Mouse (Mus musculus) lung, postnatal 10 days (tissue): ENCODE measurements around the gene Arid3a.
A peak's percentile ranks its signal among the peaks of the same experiment; 100 is the strongest.

Experiments used
- DNase-seq: peaks from one replicate; pipeline ENCODE4 v3.0.0; 2021

The Arid3a gene

DNA sequence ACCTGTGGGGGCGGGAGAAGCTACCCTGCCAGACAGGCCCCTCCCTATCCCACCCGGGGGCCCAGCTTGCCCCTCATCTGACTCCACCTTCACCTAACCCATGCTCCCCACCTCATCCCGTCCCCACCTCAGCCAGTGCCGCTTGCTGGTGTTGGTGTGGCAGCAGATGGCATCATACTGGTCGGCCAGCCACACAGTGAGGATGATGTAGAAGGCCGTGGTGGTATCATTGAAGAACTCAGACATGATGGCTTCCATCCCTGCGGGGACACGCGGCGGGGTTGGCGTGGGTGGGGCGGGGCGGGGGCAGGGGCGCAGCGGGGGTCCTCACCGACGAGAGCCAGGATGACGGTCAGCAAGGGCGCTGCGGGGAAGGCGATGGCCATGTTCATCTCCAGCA is 51.2 kb downstream of the Arid3a start:
- no peak for DNase-seq

DNA sequence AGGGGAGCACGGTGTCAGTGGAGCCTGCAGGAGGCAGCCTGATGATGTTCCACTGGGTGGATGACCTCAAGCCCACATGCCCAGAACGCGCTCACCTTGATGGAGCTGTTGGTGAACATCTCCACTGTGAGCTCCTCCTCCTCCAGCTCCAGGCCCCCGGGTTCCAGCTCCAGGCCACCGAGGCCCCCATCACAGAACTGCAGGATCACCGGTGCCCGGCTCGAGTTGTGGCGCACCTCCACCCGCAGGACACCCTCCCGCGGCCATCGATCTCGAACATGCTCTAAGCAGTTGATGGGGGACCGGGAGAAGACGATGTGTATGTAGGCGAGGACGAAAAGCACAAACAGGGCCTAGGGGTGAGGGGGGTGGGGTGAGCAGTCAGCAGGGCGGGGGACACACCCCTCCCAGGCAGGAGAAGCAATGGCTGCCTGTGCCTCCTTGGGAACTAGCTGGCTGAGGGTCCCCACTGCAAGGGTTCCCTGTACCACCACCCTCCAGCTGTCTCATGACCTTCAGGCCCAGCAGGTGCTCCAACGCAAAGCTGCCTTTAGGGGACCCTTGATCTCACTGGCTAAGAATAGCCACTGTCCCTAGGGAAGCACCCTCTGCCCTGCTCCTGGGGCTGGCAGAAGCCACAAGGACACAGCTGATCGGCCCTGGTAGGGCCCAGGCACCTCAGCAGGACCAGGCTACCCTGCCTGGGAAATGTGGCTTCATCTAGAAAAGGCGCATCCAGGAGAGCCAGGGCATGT is 52.7 kb downstream of the Arid3a start:
- DNase-seq: no peak

DNA sequence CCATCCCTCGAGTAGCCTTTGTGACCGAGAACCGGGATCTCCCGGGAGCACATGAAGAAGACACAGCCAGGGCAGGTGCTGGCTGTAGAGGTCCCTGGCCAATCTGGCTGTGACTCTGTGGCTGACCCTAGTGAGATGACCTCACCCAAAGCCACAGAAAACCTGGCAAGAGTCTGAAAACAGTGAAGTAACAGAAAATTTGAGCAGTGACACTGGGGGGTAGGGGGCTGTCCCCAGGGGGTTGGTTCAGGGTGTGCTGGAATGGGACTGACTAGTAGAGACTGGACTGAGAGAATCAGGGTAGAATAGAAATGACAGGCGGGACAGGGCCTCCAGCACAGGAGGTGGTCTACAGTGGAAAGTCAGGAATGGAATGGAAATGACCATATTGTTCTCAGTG is 56.4 kb downstream of the Arid3a start:
- no peak for DNase-seq

DNA sequence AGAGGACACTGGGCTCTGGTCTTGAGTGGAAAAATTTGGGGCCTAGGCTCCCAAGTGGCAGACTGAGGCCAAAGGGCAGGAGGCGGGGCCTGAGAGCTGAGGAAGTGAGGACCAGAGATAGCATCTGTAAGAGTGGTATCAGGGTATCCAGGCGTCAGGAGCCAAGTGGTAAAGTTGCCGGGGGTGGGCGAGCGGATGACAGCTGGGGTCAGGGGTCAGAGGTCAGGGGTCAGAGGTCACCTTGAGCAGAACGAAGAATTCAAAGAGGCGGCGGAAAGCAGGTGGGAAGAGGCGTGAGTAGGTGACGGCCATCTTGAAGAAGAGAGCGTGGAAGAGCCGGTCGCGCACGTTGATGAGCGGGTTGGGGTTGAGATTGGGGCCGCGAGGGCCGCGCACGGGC is 56.8 kb downstream of the Arid3a start:
- peak; percentile 76 for DNase-seq

DNA sequence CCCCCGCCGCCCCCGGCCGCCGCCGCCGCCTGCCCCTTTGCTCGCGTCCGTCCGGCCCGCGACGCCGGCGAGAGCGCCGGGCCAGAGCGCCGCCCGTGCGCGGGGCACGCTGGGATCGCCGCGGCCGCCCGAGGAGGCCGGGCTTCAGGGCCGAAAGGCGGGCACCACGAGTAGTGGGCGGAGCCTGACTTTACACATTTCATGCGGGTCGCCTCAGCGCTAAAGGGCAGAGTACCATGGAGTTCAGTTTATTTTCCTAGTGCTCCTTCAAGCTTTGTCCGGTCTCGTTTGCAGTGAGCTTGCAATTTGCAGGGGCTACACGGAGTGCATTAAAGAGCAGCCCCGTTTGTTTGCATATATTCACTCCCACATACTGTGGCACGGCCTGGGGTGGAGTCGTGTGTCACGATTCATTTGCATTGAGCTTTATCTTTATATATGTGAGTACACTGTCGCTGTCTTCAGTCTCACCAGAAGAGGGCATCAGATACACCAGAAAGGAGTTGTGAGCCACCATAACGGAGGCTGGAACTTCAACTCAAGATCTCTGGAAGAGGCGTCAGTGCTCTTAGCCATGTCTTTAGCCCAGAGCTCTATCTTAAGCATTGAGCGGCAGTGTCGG is 57.5 kb downstream of the Arid3a start, which contains the start of gene Tmem259:
Gene Tmem259 (minus strand): TSS at position 136 of the 622 bp plus-strand sequence.
- DNase-seq: peak; percentile 94

DNA sequence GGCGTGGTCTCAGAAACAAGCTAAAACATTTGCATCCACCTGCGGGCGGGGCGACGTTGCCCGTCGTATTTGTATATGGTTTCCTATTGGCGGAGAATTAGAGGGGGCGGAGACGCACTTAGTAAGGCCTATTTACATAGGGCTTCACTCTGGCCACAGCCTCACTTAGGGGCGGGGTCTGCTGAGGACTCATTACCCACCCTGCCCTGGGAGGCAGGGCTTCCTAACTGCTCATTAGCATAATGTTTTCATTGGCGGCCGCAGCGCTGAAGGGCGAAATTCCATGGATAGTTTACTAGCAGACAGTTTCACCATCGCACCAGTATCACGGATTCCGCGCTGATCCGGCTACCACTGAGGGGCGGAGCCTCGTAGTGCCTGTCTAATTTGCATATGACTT is 58.0 kb downstream of the Arid3a start:
- peak; percentile 99 for DNase-seq

DNA sequence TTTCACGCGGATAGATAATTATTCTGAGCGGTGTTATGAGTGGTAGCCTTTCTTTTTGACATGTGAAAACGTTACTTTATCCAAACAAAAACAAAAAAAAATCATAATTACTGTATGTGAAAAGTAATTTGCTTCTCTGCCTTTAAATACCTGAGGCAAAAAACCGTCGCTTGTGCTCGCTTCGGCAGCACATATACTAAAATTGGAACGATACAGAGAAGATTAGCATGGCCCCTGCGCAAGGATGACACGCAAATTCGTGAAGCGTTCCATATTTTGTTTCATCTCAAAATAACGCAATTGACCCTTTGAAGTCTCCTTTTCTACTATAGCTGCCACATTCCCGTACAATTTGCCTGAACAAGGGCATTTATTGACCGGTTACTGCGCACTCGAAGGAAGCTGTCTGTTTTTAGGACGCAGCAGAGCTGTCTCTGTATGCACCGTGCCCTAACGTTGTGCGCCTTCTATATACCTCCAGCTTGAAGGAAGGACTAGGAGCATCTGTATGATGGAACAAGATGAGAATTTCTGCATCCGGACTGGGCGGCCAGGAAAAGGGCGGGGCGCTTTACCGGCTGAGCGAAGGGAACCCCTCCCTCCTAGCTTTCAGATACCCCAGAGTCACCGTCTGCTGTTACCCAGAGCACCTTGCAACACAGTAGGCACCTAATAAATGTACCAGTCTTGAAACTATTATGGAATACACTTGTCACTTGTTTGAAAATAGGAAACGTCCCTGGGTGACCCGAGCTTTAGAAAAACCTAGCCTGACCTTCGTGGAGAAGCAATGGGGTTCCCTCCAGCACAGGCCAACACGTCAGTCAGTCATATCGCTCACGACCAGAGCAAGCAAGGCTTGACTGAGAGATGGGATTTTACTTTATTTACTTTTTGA is 58.7 kb downstream of the Arid3a start:
- peak; percentile 81 for DNase-seq

DNA sequence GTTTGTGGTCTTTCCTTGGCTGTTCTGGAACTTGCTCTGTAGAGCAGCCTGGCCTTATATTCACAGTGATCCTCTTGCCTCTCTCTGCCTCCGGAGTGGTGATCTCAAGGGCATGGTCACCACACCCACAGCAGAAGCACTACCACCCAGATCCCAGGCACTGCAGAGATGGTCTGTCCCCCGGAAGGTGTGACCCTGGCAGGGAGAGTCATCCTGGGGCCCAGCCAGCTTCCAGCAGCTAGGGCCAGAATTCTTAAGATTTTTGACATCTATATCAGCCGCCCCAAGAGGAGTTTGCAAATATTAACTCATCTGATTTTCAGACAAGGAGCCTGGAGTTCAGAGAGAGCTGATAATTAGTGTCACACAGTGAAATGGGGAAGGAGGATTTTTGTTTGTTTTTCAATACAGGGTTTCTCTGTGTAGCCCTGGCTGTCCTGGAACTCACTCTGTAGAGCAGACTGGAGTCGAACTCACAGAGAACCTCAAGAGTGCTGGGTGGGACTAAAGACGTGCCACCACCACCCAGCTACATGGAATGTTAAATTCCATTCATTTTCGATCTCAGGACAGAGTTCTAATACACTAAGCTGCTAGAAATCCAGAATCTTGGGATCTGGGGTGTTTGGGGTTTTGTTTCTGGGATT is 59.5 kb downstream of the Arid3a start:
- DNase-seq: peak; percentile 80

DNA sequence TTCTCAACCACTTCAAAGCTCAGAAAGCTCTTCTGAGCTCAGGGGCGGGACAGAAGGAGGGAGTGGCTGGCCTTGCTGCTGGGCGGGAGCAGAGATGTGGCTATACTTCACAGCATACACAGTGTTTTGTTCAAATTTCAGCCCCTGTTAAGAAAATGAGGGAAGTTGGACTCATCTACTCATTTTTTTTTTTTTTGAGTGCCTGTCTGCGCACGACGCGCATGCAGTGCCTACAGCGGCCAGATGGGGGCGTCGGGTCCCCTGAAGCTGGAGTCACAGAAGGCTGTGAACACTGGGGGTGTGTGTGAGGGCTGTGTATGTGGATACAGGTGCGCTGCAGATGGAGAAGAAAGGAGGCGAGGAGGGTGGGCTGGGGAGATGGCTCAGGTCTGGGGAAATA is 60.1 kb downstream of the Arid3a start:
- DNase-seq: peak; percentile 95

DNA sequence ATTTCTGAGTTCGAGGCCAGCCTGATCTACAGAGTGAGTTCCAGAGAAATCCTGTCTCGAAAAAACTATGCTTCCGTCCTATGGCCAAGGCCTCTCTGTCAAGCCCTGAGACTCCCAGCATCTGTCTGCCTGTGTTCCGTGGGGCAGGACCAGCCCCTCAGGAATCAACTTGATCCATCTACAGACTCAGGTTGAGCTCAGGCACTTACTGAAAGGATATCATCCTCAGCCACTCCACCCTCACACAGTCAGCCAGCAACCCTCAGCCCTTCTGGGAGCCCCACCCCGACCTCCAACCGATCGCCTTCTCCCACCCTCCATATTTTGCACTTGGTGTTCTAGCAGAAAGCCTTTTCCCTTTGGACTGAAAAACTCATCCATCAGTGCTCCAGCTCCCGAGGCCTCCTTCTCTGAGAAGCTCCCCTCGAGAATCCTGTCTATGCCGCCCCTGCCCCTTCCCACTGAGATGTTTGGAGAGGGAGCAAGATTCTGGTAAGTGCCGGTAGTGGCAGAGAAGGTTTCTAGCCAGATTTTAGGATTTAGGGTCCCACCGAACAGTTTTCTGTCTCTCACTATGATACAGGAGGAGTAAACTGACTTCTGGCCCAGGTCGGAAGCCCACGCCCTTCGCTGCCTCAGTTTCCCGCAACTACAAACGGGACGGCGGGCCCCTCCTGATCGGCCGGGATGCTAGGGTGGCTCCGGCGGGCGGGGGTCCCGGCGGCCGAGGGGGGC is 61.1 kb downstream of the Arid3a start:
- no peak for DNase-seq

DNA sequence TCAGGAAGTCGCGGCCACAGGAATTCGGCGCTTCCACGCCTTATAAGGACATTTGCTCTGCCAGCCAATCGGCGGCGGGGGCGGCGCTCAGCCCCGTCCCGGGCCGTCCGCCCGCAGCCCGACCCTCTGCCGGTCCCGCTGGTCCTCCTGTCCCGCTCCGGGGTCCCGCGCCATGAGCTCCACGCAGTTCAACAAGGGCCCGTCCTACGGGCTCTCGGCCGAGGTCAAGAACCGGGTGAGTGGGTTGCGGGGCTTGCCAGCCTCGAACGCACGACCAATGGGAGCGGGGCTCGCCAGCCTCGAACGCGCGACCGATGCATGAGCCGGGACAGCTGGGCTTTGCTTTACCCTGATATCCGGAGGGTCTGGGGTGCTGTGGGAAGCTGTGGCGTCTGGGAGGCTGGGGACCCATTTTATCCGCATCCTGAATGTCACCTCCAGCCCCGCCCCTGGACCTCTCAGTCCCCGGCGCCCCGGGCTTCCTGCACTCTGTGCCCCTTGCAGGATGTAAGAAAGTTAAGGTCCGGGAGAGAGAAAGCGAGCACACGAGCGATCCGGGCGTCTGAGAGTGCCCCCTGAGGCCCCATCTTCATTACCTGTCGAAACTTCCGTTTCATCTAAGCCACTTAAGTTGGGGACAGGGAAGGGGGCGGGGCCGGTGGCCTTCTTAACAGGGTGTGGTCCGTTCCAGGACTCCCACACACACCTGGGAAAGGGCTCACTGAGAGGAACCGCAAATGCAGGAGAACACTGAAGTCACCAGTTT is 61.8 kb downstream of the Arid3a start, which contains the start of gene Cnn2:
Gene Cnn2 (plus strand): TSS at position 79 of the 766 bp plus-strand sequence.
- peak; percentile 84 for DNase-seq

DNA sequence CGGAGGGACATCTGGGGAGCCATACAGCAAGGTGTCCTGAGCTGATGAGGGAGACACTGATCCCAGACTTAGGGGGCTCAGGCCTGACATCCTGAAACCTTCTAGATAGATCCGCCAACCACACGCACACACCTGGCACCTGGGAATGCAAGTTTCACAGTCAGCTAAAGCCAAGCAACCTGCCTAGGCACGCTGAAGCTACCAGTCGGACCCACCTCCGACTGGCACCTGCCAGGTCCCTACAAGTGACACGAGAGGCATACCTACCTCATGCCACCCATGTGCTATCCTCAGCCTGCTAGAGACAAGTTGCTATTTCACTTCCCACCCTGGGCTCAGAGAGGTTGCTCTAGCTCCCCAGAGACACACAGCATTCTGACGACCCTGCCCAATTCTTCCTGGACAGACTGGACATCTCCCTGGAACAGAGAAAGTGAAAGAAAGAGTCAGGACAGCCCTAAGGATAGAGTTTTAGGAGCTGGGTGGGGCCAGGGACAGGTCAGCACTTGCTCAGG is 62.5 kb downstream of the Arid3a start:
- no peak for DNase-seq

DNA sequence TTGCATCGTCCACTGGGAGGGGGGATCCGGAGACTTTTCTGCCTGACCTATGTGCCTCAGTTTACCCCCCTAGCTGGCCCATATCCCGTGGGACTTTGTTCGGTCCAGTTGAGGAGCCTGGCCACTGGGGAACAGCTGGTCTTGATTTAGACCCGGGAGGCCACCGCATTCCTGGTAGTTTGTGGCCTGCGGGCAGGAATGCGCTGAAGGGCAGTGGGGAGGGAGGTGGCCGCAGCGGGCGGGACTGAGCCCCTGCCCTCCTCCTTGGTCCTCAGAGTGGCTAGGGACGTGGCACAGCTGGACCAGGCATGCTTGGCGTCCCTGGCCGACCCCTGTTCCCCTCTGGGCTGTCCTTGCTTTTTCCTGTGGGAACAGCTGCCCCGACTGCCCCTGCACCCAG is 63.0 kb downstream of the Arid3a start:
- peak; percentile 88 for DNase-seq

DNA sequence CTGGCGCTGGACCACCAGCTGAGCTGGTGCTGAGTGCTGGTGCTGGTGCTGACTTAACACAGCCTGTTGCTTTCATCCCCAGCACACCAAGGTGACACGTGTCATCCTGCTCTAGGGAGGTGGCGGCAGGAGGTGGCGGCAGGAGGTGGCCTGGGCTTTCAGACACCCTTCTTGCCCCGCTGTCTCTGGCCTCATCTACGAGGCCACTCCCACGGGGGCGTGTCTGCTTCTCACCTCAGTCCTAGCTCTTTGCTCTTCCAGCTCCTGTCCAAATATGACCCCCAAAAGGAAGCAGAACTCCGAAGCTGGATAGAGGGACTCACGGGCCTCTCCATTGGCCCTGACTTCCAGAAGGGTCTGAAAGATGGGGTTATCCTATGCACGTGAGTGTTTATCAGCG is 64.3 kb downstream of the Arid3a start:
- DNase-seq: no peak

DNA sequence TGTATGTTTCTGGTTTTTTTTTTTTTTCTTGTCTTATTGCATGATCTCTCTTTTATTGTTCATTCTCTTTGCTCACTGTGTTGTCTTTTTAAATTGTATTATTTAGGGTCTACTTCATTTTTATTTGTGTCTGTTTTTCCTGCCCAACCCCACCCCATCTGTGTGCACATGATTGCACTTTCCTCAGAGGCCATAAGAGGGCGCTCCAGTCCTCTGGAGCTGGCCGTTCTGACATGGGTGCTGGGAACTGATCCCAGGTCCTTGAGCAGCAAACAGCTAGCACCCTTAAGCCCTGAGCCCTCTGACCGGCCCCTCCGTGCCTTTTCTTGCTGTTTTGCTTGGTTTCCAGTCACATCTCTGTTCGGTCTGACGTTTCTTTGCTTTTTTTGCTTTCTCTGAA is 64.7 kb downstream of the Arid3a start:
- DNase-seq: no peak

DNA sequence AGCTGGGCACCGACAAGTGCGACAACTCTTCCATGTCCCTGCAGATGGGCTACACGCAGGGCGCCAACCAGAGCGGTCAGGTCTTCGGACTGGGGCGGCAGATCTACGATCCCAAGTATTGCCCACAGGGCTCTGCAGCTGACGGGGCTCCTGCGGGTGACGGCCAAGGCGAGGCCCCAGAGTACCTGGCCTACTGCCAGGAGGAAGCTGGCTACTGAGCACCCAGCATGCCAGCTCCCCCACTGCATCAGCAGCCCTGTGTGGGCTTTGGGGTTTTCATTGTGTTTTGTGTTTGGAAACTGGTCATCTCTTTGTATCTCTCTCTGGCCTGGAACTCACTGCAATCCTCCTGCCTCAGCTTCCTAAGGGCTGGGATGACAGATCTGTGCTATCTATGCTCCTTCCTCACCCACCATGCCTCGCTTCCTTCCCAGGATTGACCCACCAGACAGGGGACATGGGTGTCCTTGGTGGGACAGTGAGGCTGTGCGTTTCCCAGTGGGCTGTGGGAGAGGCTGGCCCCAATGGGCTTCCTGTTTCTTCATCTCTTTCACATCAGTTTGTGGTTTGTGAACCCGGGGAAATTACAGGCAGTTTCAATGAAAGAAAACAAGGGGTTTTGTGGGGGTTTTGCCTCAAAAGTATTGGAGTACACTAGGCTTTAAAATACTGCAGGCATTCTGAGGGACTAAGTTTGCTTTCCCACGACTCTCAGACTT is 67.7 kb downstream of the Arid3a start:
- DNase-seq: no peak

DNA sequence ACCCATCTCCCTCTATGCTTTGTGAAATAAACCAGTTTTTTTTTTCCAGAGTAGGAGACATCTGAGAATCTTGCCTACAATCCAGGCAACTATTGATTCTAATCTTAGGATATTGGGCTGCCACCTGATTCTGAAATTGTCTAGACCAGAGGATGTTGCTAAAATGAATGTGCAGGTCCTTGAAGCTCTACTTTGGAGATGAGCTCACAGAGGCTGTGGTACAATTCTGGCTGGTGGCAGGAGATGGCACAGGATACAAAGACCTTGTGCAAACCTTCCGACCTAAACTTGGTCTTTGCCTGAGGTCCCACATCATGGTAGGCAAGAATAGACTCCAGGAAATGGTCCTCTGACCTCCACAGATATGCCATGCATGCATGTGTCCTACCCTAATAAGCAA is 68.8 kb downstream of the Arid3a start:
- no peak for DNase-seq

DNA sequence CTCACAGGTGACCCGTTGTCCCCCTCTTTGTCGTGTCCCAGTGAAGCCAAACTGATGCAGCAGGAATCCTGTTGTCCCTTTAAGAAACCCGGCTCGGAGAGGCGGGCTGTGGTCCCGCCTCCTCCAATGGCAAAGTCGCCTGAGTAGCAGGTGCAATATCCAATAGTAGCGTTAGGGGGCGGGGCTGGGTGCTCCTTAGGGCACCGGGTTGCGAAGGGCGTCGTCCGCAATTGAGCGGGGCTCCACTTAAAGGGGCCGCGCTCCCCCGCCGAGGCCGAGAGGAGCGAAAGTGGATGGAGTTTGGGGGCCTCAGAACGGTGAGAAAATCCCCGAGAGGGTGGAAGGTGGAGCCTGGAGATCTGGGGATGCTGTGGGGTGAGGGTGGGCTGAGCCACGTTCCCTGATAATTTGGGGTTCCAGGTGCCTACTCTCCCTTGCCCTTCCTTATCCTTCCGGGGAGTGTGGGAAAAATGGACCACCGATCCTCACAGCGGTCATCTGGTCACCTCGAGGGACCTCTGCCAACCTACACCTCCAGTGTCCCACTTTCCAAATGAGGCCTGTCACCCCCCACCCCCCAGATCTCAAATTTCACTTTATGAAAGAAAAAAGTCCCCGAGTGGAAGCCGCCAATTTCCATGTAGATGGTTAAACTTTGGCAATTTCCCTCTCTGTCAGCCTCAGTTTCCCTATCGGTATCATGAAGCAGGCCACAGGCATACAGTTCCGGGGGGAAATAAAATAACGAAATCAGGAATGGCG is 69.6 kb downstream of the Arid3a start, which contains the start of gene Abca7:
Gene Abca7 (plus strand): TSS at position 223 of the 762 bp plus-strand sequence.
- peak; percentile 99 for DNase-seq

DNA sequence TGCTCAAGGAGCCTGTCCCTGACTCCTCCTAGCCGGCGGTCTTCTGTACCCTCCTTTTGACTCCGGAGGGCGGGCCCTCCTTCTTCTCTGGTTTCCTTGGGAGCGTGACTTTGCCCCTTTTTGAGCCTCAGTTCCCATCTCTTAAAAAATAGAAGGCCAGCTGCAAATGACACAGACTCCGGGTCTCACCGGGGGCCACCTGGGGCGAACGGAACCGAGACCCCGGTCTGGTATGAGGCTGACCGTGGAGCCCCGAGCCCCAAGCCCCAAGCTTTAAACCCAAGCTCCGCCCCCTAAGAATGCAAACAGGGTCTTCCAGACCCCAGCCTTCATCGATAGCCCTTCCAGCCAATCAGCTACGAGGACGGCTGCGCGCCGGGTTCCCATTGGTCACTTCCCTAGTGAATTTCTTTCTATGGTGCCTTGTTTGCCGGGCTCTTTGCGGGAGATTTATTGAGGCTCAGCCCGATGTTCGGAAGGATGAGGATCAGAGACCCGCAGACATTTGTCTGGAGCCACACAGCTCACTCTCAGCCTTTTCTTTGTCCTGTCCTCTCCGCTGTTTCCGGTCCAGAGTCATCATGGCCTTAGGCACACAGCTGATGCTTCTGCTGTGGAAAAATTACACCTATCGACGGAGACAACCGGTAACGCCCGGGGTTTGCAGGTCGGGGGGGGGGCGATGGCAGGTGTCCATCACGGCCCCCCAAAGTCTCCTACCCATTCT is 70.4 kb downstream of the Arid3a start:
- peak; percentile 76 for DNase-seq
